Mouse (Mus musculus): ENCODE results near the gene Mrpl58. TPM values are rescaled to one million over a fixed set of nuclear protein-coding genes. Genes with fewer than 3 reads are reported as not detected.
"Not testable (repeated sequence)": the region's sequence is repeated elsewhere in the genome, so short reads cannot be mapped to it uniquely, and the experiment has no call there.

Gene Mrpl58
- polyA plus RNA-seq, 1 experiment from 2014 or later, result 170 TPM

GRCm38 (mm10) chr11:115383701-115384474 lies 19.7 kb upstream of the Mrpl58 start:
- ATAC-seq (ENCODE audit: insufficient number of reproducible peaks, insufficient read depth, low FRiP score, low TSS enrichment), result no peak

GRCm38 (mm10) chr11:115384587-115384986 lies 19.0 kb upstream of the Mrpl58 start:
- H3K27me3 ChIP-seq, result no peaks in the 10 kb centered on the region
- no peak overlapping the region for H3K4me3 ChIP-seq
- WGBS, result 57% methylated on average over 5 of the region's 5 CpGs
- H3K27ac ChIP-seq, result no peak overlapping the region
- 0 out of 2 replicates have a peak overlapping the region, but pooled peaks have one; percentile 76 for H3K4me2 ChIP-seq (replicated peaks)
- no peak overlapping the region; the same call in 1 of the 2 replicates for H3K9ac ChIP-seq
- peaks cover 38% of the 10 kb centered on the region for H3K4me1 ChIP-seq
- no peaks in the 10 kb centered on the region for H3K36me3 ChIP-seq
- no peaks in the 10 kb centered on the region for H3K9me3 ChIP-seq
- ATAC-seq (ENCODE audit: insufficient number of reproducible peaks, insufficient read depth, low FRiP score, low TSS enrichment), result no peak

More at GRCm38 (mm10) chr11:115383701-115384474, 19.7 kb upstream of the Mrpl58 start:
- no peaks in the 10 kb centered on the region for H3K36me3 ChIP-seq
- H3K4me3 ChIP-seq, result no peak overlapping the region
- peak overlapping the region; percentile 24; the same call in 1 of the 2 replicates for H3K27ac ChIP-seq
- H3K4me2 ChIP-seq (replicated peaks), result peak overlapping the region; percentile 76
- H3K27me3 ChIP-seq, result no peaks in the 10 kb centered on the region
- H3K9ac ChIP-seq, result peak overlapping the region; percentile 91; the same call in 1 of the 2 replicates
- peaks cover 38% of the 10 kb centered on the region for H3K4me1 ChIP-seq
- WGBS, result 36% methylated on average over 16 of the region's 16 CpGs
- H3K9me3 ChIP-seq, result no peaks in the 10 kb centered on the region

GRCm38 (mm10) chr11:115386859-115387258 lies 16.7 kb upstream of the Mrpl58 start:
- H3K27ac ChIP-seq; ATAC-seq (ENCODE audit: insufficient number of reproducible peaks, insufficient read depth, low FRiP score, low TSS enrichment); H3K4me3 ChIP-seq; H3K9me3 ChIP-seq; H3K4me2 ChIP-seq (replicated peaks); H3K9ac ChIP-seq; H3K27me3 ChIP-seq: not testable (repeated sequence)
- H3K36me3 ChIP-seq, result peaks cover 14% of the 10 kb centered on the region
- H3K4me1 ChIP-seq, result peaks cover 38% of the 10 kb centered on the region
- WGBS, result 91% methylated on average over 3 of the region's 3 CpGs

- H3K27ac ChIP-seq, result no peak overlapping the region
- H3K36me3 ChIP-seq, result peaks cover 50% of the 10 kb centered on the region
Measured at GRCm38 (mm10) chr11:115391358-115391757, 12.2 kb upstream of the Mrpl58 start.

GRCm38 (mm10) chr11:115393721-115394325 lies 9.7 kb upstream of the Mrpl58 start:
- Histone ChIP-seq H3K27ac (0 out of 2 replicates have a peak overlapping the region, but pooled peaks have one; percentile 17), H3K4me2 (replicated peaks) (no peak overlapping the region), H3K4me1 (no peaks in the 10 kb centered on the region), H3K9me3 (no peaks in the 10 kb centered on the region), H3K27me3 (no peaks in the 10 kb centered on the region), H3K36me3 (peaks cover 53% of the 10 kb centered on the region), H3K4me3 (no peak overlapping the region), H3K9ac (no peak overlapping the region)
- no peak for ATAC-seq (ENCODE audit: insufficient number of reproducible peaks, insufficient read depth, low FRiP score, low TSS enrichment)
- WGBS, result 66% methylated on average over 34 of the region's 34 CpGs

More at GRCm38 (mm10) chr11:115391358-115391757, 12.2 kb upstream of the Mrpl58 start:
- Histone ChIP-seq H3K9ac (no peak overlapping the region), H3K9me3 (no peaks in the 10 kb centered on the region), H3K4me2 (replicated peaks) (no peak overlapping the region), H3K27me3 (no peaks in the 10 kb centered on the region), H3K4me3 (no peak overlapping the region), H3K4me1 (no peaks in the 10 kb centered on the region)
- no peak for ATAC-seq (ENCODE audit: insufficient number of reproducible peaks, insufficient read depth, low FRiP score, low TSS enrichment)
- WGBS, result 90% methylated on average over 7 of the region's 7 CpGs

- Histone ChIP-seq H3K4me1 (peaks cover 1% of the 10 kb centered on the region; the same call in 1 of the 2 replicates), H3K27ac (no peak overlapping the region), H3K4me3 (no peak overlapping the region), H3K9ac (no peak overlapping the region), H3K36me3 (peaks cover 26% of the 10 kb centered on the region), H3K9me3 (no peaks in the 10 kb centered on the region), H3K27me3 (no peaks in the 10 kb centered on the region), H3K4me2 (replicated peaks) (no peak overlapping the region)
- 80% methylated on average over 7 of the region's 7 CpGs for WGBS
- no peak for ATAC-seq (ENCODE audit: insufficient number of reproducible peaks, insufficient read depth, low FRiP score, low TSS enrichment)
Measured at GRCm38 (mm10) chr11:115398085-115398484, 5.5 kb upstream of the Mrpl58 start.

GRCm38 (mm10) chr11:115400126-115400525 lies 3.4 kb upstream of the Mrpl58 start:
- Histone ChIP-seq H3K27me3 (no peaks in the 10 kb centered on the region), H3K4me2 (replicated peaks) (no peak overlapping the region), H3K36me3 (peaks cover 9% of the 10 kb centered on the region; the same call in 1 of the 2 replicates), H3K4me1 (peaks cover 13% of the 10 kb centered on the region), H3K27ac (no peak overlapping the region), H3K9me3 (no peaks in the 10 kb centered on the region), H3K4me3 (no peak overlapping the region), H3K9ac (no peak overlapping the region; the same call in 1 of the 2 replicates)
- WGBS, result 87% methylated on average over 3 of the region's 3 CpGs
- ATAC-seq (ENCODE audit: insufficient number of reproducible peaks, insufficient read depth, low FRiP score, low TSS enrichment), result no peak

GRCm38 (mm10) chr11:115400630-115401391 lies 2.7 kb upstream of the Mrpl58 start:
- no peaks in the 10 kb centered on the region for H3K9me3 ChIP-seq
- H3K4me1 ChIP-seq, result peaks cover 15% of the 10 kb centered on the region
- no peak overlapping the region for H3K4me2 ChIP-seq (replicated peaks)
- ATAC-seq (ENCODE audit: insufficient number of reproducible peaks, insufficient read depth, low FRiP score, low TSS enrichment), result no peak
- peak overlapping the region; percentile 46; the same call in 1 of the 2 replicates for H3K27ac ChIP-seq
- no peak overlapping the region for H3K9ac ChIP-seq
- no peak overlapping the region for H3K4me3 ChIP-seq
- WGBS, result 46% methylated on average over 11 of the region's 11 CpGs
- peaks cover 4% of the 10 kb centered on the region; the same call in 1 of the 2 replicates for H3K36me3 ChIP-seq
- H3K27me3 ChIP-seq, result no peaks in the 10 kb centered on the region

- peaks cover 15% of the 10 kb centered on the region for H3K4me1 ChIP-seq
- peaks cover 40% of the 10 kb centered on the region for H3K36me3 ChIP-seq
- H3K27ac ChIP-seq, result no peak overlapping the region
- H3K27me3 ChIP-seq, result no peaks in the 10 kb centered on the region
- WGBS, result 96% methylated on average over 6 of the region's 6 CpGs
- no peak for ATAC-seq (ENCODE audit: insufficient number of reproducible peaks, insufficient read depth, low FRiP score, low TSS enrichment)
- H3K9me3 ChIP-seq, result no peaks in the 10 kb centered on the region
- no peak overlapping the region for H3K4me2 ChIP-seq (replicated peaks)
- H3K4me3 ChIP-seq, result no peak overlapping the region
- peak overlapping the region; percentile 15; the same call in 1 of the 2 replicates for H3K9ac ChIP-seq
Measured at GRCm38 (mm10) chr11:115405723-115406122, 2.2 kb downstream of the Mrpl58 start.

- Histone ChIP-seq H3K4me2 (replicated peaks) (no peak overlapping the region), H3K9ac (no peak overlapping the region), H3K27ac (no peak overlapping the region), H3K9me3 (no peaks in the 10 kb centered on the region), H3K36me3 (peaks cover 46% of the 10 kb centered on the region), H3K27me3 (no peaks in the 10 kb centered on the region), H3K4me3 (no peak overlapping the region), H3K4me1 (peaks cover 24% of the 10 kb centered on the region)
- ATAC-seq (ENCODE audit: insufficient number of reproducible peaks, insufficient read depth, low FRiP score, low TSS enrichment), result no peak
- 95% methylated on average over 17 of the region's 17 CpGs for WGBS
Measured at GRCm38 (mm10) chr11:115406858-115407401, 3.4 kb downstream of the Mrpl58 start.

GRCm38 (mm10) chr11:115408266-115408920 lies 4.8 kb downstream of the Mrpl58 start:
- Histone ChIP-seq H3K36me3 (peaks cover 46% of the 10 kb centered on the region), H3K27ac (no peak overlapping the region), H3K9ac (no peak overlapping the region), H3K27me3 (no peaks in the 10 kb centered on the region), H3K4me3 (no peak overlapping the region), H3K9me3 (no peaks in the 10 kb centered on the region), H3K4me1 (peaks cover 25% of the 10 kb centered on the region), H3K4me2 (replicated peaks) (no peak overlapping the region)
- 88% methylated on average over 6 of the region's 6 CpGs for WGBS
- no peak for ATAC-seq (ENCODE audit: insufficient number of reproducible peaks, insufficient read depth, low FRiP score, low TSS enrichment)
